Mouse (Mus musculus): ENCODE measurements around the gene Zdhhc12.

DNA sequence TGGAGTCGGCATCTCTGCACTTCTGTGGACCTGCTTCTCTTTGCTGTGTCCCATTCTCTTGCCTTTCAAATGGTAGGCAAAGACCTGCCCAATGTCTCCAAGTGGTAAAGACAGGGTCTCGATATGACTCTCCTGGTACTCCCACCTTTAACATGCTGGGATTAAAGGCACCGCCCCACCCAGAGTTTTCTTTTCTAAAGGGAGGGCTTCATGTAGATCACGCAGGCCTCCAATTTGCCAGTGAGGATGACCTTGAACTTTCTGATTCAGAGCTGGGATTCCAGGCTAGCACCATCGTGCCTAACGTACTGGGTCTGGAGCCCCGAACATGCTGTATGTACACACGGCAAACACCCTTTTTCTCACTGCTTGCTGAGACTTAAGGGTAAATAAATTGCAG lies 30.2 kb downstream of the Zdhhc12 start:
- TF ChIP-seq USF1 (IDR thresholded peaks at IDR 0.05; ENCODE audit: low read depth) = no peak
- TF ChIP-seq CTCF (IDR thresholded peaks at IDR 0.05; ENCODE audit: control insufficient read depth, insufficient read depth, insufficient read length) = no peak
- TF ChIP-seq CEBPB (IDR thresholded peaks at IDR 0.05; ENCODE audit: low read depth) = no peak
- no peak for TF ChIP-seq MYOD1 (IDR thresholded peaks at IDR 0.05; ENCODE audit: control insufficient read depth, insufficient read length, low read depth)
